Mouse (Mus musculus) cerebellum, adult 8-10 months (tissue): ENCODE measurements around the gene Zfp706.
A peak's percentile ranks its signal among the peaks of the same experiment; 100 is the strongest.

Experiments
- DNase-seq: peaks from one replicate; pipeline ENCODE4 v3.0.0; 2022

The Zfp706 gene

DNA sequence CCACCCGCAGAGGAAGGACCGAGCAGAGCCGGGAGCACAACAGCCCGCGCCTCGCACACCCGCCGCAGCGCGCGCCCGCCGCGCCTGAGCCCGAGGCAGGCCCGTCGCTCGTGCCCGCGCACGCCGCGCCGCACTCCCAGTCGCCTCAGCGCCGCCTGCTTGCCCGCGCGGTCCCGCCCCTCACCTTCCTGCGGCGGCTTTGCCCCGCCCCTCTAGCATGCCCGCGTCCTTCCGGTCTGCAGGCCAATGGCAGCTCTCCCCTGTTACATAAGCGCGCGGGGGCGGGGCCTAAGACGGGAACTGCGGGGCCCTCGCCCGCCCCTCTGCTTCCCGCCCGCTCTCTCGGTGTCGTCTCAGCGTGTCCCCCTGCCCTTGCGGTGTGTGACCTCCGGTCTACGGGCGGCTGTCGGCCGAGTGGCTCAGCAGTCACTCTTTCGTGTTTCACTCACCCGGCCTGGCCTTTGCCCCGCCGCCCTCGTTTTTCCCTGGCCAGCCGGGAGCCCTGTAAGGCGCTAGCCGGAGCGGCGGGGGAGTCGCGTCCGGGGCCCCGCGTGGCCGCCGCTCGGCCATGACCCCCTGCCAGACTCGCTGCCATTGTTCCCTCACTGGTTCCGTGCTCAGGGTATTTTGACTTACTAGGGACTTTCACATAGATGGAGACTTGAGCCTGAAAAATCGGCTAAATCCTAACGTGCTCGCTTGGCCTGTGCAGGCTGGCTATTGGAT lies at the start of gene Zfp706:
TSS of gene Zfp706 (minus strand) at position 541 of the 726 bp plus-strand sequence.
- peak; percentile 100 for DNase-seq

- DNase-seq, result no peak
Measured at GRCm38 (mm10) chr15:37054582-37054981, 47.0 kb upstream of the Zfp706 start.

- DNase-seq, result no peak
Measured at GRCm38 (mm10) chr15:37053085-37053762, 45.7 kb upstream of the Zfp706 start.

GRCm38 (mm10) chr15:37047403-37047802 lies 39.8 kb upstream of the Zfp706 start:
- no peak for DNase-seq

DNA sequence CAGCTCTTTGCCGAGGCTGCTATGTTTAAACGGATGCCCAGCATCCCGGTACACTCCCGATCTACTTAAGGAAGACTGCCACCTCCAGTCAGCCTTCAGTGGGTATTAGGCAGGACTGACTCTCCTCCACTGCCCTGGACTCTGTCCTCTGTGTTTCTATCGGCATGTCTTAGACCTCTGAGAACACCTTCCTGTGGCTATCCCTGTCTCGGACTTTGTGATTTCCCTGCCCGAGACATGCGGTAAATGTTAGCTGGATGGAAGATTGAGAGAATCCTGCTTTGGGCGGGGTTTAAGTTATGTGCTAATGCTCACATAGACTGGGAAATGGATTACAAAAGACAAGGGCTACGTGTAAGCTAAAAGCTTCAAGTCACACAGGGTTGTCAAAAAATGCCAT lies 39.0 kb upstream of the Zfp706 start:
- DNase-seq, result no peak

DNA sequence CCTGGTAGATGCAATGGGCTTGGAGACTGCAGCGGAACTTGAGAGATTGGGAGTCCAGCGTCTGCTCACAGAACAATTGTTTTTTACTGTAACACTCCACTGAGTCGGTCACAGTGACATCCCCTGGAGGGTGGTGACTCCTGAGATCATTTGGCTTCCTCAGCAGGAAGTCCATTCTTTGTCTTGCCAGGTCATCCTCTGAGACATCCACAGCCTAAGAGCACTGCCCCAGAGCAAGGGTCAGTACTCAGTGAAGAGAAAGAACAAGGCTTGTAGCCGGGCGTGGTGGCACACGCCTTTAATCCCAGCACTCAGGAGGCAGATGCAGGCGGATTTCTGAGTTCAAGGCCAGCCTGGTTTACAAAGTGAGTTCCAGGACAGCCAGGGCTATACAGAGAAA lies 38.6 kb upstream of the Zfp706 start:
- no peak for DNase-seq

DNA sequence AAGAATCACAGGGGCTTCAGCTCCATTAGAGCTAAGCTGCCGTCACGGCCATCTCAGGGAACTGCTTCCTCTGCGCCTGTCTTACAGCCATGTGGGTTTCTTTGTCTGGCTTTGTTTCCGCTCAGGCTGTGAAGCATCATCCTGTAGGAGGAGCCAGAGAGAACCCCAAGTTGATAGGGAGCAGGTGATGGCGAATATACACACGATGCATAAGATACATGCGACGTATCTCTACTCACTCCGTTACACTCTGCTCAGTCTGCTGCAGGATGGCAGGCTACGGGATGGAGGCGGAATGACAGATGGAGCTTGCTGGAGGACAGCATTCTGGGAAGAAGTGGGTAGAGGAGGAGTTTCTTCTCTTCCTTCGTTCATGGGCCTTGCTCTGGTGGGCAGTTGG lies 37.9 kb upstream of the Zfp706 start:
- DNase-seq, result no peak

- DNase-seq, result peak; percentile 16
Measured at GRCm38 (mm10) chr15:37042559-37042958, 35.0 kb upstream of the Zfp706 start.

GRCm38 (mm10) chr15:37041214-37041613 lies 33.6 kb upstream of the Zfp706 start:
- DNase-seq, result peak; percentile 34

DNA sequence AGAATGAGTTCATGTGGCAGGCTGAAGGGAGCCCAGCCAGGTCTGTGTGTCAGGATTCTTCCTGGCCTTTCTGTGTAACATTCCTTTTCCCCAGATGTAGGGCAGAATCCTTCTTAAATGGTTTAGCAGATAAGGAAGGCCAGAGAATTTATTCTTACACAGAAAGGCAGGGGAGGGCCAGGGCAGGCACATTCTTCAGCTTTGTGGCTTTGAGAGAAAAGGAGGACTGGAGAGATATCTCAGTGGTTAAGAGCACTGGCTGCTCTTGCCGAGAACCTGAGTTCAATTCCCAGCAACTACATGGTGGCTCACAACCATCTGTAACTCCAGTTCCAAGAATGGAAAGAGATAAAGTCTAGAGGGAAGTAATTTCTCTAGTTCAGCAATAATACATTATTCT lies 31.1 kb upstream of the Zfp706 start:
- no peak for DNase-seq

DNA sequence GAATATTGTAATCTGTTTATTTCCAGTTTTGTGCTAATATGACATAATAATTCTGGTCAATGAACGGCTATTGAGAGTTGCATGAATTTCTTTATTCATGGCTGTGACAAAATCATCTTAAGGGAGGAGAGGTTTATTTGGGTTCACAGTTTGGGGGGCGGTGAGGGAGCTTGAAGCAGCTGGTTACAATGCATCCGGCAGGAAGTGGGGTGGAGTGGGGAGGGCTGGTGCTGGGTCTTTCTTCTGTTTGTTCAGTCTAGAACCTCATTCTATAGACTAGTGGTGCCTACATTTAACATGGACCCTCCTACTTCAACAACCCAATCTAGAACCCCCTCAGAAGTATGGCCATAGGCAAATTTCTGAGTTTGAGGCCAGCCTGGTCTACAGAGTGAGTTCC lies 30.1 kb upstream of the Zfp706 start:
- no peak for DNase-seq

DNA sequence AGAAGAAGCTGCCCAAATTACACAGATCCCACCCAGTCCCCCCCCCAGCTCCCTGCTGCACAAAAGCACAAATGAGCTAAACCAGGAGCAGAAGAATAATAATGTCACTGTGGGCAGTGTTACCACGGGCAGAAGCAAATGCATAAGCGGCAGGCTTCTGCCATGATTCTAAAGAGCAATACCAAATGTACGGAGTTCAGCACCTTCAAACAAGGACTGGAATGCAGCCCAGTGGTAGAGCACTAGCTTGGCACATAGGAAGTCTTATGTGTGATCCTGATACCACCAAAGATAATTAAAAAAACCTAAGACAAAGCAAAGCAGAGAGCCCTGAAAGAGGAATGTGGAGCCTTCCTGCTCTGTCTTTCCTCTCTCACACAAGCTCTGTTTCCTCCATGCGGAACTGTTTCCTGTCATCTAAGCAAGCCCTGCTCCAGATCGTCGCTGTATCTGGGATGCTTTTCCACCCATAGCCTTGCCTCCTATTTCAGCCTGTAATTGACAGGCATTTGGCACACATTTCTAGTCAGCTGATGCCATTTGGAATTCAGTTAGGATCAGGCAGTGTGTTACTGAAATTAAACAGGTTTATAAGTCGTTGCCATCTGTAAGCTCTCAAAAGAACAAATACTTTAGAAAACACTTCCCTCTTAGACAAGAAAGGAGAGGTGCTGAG lies 29.0 kb upstream of the Zfp706 start:
- DNase-seq, result no peak

GRCm38 (mm10) chr15:37034155-37034554 lies 26.6 kb upstream of the Zfp706 start:
- no peak for DNase-seq

DNA sequence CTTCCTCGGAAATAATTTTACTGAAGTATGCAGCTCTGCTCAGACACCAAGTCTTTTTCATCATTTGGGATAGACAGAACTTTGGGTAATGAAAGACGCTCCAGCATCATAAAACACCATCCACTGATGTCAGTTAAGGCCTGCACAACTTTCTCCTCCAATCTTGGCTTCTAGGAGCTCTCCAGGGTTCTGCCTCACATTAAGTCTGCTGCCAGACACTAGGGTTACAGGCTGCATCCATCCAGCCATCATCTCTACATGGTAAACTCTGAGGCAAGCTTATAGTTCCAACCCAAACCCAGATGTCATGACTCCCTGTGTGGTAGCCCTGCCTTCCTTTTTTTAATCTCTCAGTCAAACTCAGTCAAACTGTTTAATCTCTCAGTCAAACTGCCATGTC lies 25.9 kb upstream of the Zfp706 start:
- DNase-seq, result no peak

DNA sequence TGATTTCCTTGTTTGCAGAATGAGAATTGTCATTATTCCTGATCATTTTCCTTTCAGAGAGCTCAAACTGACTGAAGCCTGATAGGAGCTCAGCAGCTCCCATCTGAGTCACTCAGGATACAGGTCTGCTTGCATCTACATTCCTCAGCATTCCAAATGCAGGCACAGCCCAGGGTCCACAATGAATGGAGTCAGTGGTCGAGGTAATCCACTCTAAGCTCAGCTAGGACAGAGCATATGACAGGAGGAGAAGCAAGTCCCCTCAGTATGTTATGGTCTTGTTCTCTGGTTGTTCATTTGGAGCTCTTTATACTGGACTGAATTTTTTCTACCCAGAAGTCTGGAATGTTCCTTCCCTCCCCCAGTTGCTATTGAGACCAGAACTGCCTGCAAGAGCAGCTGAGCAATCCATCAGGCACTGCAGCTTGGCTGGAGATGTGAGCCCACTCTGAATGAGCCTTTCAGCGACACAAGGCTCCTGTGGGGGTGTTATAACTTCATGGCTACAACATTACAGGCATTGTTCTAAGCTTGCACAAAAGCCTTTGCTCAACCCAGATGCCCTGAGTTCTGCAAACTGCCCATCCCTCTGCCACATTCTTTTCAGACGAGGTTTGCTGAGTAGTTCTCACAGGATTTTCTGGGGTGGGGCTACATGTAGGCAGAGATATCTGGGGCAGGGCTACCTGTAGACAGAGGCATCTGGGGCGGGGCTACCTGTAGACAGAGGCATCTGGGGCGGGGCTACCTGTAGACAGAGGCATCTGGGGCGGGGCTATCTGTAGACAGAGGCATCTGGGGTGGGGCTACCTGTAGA lies 24.0 kb upstream of the Zfp706 start:
- no peak for DNase-seq

GRCm38 (mm10) chr15:37030929-37031328 lies 23.4 kb upstream of the Zfp706 start:
- DNase-seq, result no peak

GRCm38 (mm10) chr15:37027956-37028355 lies 20.4 kb upstream of the Zfp706 start:
- DNase-seq, result no peak

DNA sequence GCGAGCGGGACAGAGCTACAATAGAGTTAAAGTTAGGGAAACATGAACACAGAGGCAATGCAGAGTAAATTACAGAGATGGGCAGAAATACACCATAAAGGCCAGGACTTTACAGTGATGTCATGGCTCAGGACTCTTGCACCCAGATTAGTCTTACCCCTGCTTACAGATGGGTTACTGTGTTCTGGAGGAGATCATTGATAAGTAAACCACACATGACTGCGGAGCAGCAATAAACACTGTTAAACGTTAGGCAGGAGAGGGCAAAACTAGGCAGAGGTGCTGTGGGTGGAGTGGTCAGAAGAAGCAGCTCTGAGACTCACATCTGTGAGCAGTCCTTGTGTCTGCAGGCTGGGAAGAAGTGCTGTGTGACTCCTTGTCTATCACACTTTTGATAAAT lies 18.9 kb upstream of the Zfp706 start:
- no peak for DNase-seq

DNA sequence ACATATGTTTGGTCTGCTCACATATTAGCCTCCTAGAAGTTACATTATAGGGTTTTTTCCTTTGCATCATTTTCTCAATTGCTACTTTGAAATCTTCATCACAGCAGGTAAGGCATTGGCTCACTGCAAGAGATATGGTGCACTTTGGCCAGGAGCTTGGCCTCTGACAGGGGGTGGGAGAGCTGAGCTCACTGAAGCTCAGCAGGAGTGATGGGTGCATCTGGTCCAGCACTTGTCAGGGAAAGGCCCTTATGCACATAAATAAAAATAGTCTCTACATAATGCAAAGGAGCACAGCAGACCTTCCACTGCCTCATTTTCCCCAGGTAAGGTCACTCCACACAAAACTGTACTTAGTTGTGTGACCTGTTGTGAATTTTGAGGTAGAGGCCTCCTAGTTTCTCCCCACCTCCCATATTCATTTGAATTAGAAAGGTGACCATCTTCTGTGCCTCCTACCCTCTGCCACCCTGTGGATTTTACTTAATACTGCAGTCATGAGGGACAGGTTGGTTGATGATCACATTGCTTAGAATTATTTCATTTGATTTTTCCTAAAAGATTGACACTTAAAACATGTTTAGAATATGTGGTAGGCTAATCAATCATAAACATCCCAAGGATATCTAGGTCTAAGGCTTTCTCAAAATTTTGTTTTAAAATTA lies 13.1 kb upstream of the Zfp706 start:
- peak; percentile 32 for DNase-seq

DNA sequence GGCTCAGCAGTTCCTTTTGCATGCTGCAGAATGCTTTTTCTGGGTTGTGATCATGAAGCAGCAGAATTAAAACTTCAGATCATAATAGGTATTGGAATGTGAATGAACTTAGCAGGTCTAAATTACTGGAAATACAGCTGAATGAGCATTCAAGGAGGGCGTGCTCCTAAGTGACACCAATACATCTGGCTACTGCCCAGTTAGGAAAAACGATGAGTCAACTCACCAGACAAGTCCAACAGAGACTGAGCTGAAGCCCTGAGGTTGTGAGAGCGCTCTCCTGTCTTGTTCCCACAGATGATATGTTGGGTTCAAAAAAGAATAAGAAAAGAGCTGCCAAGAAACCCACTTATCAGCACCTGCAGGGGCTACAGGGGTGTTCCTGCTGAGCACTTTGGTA lies 11.9 kb upstream of the Zfp706 start:
- DNase-seq, result no peak

DNA sequence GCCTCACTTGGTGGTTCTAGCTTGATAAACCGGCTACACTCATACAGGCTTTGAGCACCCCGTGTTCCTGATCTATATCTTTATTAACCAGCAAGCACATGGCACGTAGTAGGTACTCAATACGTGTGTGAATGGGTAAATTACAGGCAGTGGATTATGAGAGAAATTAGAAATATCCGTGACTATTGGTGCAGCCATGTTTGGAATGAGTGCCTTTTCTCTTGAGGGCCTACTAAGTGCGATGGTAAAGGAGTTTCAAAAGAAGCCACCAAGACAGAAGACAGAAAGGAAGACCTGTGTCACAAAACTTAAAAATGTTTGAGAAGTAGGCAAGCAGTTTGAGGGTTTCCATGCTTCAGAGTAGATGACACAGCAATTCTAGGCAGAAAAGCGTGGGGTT lies 4.3 kb upstream of the Zfp706 start:
- DNase-seq, result no peak

DNA sequence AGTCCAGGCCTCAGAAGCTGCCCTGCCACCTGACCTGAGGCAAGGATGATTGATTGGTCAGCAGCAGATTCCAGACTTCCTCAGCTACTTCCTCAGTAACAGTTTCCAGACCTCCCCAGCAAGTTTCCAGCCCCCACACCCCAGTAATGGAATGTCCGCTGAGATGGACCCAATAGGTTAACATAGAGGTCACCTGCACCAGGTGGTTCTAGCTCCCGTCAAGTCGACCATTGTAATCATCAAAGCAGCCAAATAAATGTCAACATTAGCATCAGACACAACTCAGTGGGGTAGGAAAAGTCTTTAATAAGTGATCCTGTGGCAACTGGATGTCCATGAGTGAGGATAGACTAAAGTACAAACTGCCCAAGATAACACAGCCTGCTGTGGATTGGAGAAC lies 3.7 kb upstream of the Zfp706 start:
- no peak for DNase-seq

- DNase-seq, result no peak
Measured at GRCm38 (mm10) chr15:37008546-37008945, 973 bp upstream of the Zfp706 start.
